Mouse (Mus musculus): ENCODE results near the gene Tgfbr3.

Gene Tgfbr3

DNA sequence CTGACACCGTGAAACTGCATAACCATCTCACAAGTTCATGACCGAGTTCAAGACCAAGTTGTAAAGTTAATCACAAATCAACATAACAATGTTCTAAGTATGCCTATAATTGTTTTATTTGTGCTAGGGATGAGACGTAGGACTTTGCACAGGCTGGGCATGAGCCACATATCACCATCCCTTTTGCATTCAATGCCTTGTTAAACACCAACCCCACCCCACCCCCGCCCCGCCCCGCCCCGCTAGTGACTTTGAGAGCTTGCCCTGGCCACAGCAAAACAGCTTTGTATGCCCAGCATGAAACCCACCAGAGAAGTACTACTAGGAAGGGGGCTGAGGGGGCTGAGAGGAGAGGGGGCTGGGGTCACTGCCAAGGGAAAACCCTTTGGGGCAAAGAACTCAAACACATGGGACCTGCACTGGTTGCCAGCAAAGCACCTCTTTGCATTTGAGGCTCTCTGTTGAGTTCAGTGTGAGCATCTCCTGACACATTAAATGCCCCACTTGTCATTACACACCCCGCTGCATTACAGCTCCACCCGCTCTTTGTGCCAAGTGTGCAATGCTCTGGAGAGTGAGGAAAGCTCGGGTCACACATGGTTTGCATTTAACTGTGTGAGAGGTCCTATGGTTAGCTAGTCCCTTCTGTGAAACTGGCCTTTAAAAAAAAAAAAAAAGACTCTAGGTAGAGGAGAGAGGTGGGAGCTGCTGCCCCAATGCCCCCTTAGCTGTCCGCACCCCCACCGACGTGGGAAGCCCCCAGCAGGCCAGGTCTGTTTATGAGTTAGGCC, 179.1 kb downstream of the Tgfbr3 start:
- DNase-seq (ENCODE audit: low spot score) = no peak

DNA sequence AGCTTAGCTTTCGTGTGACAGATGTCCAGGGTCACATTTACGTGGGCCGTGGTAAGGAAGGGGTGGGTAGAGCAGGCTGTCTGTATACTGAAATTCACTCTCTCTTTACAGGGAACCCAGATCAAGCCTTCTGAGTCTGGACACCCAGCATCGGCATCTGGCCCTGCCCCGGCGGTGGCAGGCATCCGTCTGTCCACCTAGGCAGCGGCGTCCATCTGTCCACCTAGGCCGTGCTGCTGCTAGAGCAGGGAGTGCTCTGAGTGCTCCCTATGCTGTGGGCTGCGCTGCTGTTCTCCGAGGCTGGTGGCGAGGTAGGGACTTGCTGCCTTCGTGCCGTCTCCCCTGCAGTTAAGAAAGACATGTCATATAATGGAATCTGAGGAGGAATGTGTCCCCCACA, 180.0 kb downstream of the Tgfbr3 start:
- DNase-seq (ENCODE audit: low spot score) = no peak

DNA sequence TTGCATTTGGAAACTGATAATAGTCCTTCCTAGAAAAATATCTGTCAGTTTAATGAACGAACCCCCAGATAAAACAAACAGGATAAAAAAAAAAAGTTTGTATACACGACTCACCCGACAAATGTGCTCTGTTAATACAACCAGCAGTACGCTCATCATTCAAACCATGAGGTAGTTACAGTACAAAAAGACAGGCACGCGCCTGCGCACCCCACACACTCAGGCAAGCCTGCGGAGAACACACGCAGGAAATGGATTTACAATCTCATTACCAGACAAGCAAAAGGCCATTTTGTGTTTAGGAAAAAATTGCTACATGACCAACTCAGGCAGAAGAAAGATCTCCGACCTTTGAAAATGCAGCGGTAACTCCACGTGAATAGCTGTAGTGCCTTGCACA, 182.6 kb downstream of the Tgfbr3 start:
- DNase-seq (ENCODE audit: low spot score) = no peak

DNA sequence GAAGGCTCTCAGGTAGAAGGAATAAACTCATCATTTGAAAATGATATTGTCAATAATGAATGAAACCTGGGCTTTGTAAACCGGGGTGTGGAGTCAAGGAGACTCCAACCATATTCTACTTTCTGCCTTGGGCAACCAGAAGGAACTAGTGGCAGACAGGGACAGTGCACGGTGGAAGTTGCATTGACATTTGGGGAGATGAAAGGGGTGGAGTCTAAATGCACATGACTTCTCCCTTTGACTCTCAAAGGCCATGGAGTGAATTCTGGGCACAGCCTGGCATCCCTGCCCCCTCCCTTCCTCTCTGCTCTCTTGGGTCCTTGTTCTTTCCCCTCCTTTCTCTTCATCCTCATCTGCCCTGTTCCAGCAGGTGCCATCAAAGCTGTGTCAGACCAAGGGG, 183.3 kb downstream of the Tgfbr3 start:
- no peak for DNase-seq (ENCODE audit: low spot score)

DNA sequence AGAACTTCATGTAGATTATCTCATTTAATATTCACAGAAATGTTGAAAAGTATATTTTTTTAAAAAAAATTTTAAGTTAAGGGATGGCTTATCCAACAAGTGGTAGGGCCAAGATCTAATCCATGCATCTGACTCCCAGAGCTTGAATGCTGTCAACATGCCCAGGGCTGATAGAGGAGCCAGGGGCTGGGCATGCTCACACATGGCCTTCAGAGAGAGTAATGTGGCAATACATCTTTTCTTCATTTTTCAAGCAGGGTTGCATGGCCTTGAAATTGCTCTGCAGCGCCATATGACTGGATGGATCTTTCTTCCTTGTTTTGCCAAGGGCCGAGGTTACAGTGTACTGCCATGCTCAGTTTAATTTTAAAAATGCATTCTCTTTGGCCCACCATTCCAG, 185.8 kb downstream of the Tgfbr3 start:
- no peak for DNase-seq (ENCODE audit: low spot score)

DNA sequence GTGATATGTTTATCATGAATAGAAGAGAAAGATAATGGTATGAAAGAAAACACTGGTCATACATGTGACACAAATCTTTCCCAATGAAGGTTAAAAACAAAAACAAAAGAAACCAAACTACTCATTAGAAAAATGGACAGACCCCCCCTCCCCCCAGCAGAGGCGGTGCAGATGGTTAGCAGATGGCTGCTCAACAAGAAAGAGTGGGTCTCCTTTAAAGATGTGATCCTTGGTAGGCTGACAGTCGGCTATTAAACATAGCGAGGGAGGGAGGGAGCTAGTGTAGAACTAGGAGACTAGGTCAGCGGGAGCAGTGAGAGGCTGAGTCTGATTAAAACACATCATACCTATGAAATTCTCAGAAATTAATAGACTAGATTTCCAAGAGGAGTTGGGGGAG, 186.5 kb downstream of the Tgfbr3 start:
- no peak for DNase-seq (ENCODE audit: low spot score)

DNA sequence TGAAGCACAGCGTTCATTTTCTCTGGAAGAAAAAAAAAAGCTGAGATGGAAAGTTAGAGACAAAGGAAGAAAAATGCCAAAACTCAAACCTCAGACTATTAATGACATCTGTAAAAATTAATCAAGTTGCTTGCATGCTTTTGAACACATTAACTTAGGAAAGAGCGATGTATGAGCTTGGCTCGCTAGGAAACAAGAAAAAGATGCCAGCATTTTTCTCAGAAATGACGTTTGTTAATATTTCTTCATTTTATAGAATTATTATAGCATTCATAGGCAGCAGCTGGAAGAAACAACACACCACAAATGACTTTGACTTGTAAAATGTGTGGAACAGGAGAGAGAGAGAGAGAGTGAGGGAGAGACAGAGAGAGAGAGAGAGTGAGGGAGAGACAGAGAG, 187.7 kb downstream of the Tgfbr3 start:
- DNase-seq (ENCODE audit: low spot score) = no peak

DNA sequence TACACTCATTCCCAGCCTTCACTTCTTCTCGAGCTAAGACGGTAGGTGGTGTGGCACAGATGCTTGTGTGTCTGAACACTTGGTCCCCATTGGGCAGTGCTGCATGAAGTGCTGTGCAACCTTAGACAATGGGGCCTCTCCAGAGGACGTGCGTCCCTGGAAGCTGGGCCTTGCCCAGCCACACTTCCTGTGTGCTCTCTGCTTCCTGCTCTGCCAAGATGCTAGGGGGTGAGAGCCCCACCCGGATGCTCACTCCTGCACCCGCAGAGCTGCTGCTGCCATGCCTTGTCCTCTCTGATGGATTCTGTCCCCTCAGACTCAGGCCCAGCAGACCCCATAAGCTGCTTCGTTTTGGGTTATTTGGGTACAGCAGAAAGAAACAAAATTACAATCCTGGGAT, 188.3 kb downstream of the Tgfbr3 start:
- no peak for DNase-seq (ENCODE audit: low spot score)

DNA sequence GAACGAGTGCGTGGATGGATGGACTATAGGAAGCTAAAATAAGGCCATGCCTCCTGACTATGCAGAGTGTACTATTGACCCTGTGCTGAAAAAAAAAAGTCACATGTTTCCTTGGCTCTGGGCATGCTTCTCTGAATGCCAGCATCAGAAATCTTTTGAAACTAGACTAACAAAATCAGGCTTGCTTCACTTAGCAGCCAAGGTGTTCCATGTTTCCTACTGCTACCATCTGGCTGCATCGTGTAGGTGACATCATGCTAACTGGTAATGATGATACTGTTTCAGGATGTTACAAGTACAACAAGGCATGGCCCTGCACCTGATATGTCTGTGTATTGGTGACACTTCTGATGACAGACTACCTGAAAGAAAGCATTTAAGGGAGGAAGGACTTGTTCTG, 189.8 kb downstream of the Tgfbr3 start:
- DNase-seq (ENCODE audit: low spot score) = no peak

DNA sequence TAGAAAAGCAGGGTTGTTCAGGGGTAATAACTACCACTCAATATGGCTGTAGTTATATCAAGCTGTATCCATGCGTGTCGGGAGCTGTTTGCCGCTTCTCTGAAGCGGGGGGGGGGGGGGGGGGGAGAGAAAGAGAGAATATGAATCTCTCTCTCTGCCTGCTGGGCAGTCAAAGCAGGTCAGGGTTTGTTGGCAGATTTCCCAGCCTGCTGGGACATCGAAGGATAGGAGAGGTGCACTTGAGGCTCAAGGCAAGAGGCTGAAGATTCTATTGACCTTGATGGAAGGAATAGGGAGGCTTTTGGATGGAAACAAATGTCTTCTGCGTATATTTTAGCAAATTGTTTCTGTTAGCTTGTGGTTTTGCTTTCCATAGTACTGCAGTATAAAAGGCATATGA, 190.4 kb downstream of the Tgfbr3 start:
- DNase-seq (ENCODE audit: low spot score) = no peak

DNA sequence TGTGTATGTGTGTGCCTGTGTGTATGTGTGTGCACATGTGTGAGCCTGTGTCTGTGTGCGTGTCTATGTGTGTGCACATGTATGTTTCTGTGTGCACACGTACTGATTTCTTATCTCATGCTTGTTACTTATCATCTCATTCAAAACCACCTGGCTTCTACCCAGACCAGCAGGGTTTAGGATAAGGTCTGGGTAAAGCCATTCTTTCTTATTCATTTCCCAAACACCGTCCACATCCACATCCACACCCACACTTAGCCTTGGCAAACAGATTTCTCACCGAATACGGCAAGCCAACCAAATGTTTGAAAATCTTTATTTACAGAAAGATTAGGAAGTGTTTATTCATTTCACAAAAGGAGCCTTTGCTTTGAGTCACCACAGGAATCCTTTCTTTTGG, 191.4 kb downstream of the Tgfbr3 start:
- no peak for DNase-seq (ENCODE audit: low spot score)

DNA sequence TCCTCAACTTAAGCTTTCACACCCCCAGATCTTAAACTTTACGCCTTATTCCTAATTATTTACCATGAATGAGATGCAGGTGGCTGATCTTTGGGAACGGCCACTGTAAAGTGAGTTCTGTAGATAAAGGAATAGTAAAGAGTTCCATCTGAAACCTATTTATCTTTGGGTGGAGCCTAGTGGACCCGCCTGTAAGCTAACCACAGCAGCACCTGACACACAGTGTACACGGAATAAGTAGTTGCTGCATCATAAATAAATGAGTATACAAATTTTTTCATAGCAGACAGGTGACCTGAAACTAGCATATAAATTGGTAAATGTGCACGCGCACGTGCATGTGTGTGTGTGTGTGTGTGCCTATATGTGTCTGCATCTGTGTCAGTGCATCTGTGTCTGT, 192.1 kb downstream of the Tgfbr3 start:
- no peak for DNase-seq (ENCODE audit: low spot score)

DNA sequence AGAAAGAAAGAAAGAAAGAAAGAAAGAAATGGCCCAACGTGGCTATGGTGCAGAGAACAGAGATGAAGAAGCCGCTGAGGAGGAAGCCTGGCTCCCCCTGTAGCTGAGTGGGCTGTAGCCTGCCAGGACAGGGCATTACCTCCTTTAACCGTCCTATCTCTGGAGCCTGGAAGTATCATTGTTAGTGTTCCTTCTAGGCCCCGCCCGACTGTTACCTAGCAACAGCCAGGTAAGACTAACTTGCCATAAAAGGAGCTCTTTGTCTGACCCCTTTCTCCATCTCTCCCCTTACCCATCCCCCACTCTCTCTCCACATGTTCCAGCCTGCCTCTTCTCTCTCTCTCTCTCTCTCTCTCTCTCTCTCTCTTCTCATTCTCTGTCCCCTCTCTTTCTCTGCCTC, 195.2 kb downstream of the Tgfbr3 start:
- no peak for DNase-seq (ENCODE audit: low spot score)

DNA sequence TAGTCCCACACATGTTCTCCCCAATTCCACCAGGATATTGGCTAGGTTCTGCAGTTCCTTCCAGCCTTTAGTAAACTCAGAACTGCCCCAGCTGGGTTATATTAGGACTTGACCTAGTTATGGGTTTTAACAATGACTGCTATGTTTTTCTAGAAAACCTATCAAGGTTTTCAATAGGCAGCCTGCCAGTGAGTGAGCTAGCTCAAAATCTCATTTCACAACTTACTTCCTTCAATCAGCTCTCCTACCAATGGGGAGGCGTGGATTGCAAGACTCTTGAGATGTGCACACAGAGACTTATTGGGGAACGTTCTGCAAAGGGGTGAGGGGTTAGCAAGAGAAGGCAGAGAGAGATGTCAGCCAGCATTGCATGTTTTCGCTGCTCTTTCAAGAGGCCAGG, 196.2 kb downstream of the Tgfbr3 start:
- no peak for DNase-seq (ENCODE audit: low spot score)

DNA sequence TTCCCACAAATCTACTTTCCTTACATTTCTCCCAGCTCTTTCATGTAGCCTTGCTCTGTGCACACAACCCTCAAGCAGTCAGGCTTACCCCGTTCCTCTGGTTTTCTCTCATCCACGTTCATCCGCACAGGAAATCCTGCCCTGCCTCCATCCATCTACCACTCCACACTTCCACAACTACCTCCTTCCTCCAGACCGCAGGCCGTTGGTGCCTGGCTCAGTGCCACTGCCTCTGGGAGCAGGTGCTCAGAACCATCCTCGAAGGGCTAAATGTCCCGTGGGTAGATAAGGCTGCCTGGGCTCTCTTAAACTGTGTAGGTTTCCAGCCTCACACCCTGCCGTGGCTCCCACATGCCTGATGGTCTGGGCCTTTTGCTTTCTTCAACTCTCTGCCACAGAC, 197.3 kb downstream of the Tgfbr3 start:
- DNase-seq (ENCODE audit: low spot score) = no peak

DNA sequence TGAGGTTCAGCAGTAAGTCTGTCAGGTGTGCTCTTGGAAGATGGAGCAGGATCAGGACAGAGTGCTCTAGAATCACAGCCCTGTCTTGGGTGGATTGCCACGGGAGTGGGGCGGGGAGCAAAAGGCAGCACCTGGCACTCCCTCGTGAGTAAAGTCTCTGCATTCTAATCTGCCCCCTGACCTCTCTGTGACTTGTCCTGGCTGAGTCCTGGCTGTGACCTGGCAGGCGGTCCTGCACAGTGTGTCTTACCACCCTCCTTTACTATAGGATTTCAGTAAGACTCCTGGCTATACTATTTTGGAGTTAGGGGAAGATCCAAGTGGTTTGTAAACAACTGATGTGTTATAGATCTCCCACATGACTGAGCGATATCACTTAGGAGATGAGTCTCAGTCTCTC, 199.5 kb downstream of the Tgfbr3 start:
- no peak for DNase-seq (ENCODE audit: low spot score)

DNA sequence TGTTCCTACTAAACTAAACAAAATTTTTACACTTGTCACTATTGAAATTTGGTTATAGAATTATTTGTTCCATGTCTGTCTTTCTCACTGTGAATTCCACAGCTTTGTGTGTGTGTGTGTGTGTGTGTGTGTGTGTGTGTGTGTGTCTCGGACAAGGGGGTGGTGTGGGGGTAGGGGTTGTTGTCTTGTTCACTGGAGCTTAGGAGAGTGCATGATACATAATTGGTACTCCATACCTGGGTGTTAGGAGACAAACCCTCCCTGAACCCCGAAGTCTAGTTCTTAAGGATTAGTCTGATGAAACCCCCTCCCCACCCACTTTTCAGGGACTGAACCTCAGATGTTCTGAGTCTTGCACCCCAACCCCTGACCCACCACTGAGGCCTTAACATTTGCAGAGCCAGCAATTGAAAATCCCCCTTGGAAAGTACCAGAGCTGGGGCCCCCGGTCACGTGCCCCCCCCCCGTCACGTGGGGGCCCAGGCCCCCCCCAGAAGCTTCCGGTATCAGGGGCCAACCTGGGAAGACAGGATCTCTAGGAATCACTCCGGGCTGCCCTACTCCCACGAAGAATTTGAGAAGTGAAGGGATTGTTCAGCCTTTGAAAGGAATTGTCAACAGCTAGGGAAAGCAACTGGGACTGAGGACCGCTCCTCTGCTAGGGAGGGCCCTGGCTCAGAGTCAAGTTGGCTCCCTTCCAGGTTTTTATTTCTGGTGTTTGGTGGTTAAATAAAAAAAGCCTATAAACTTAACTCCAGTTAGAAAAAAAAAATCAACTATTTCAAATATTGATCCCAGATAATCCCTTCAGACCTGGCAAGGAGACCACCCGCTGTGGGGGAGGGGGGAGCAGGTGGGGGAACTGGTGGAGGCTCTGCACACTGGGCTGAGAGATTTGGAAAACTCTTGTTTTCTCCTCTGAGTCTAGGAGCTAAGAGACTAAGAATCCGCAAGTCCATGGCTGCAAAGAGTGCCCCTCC, 201.3 kb downstream of the Tgfbr3 start:
- peak; percentile 94 for DNase-seq (ENCODE audit: low spot score)

DNA sequence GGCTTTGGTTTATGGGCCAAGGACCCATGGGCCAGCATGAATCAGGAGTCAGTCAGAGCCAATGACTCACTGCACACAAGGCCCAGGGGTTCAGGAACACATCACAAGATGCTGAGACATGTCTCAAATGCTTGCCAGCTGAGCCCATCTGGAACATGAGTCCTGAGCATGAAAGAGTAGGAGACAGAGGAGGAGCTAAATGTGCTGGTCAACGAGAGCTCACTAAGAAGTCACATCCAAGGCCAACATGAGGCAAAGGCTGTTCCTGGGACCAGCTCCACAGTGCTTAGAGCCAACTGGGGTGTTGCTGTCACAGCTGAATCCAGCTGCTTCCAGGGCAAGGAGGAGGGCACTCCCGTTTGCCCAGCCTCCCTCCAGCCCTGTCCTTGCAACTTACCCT, 202.1 kb downstream of the Tgfbr3 start:
- DNase-seq (ENCODE audit: low spot score) = peak; percentile 50

DNA sequence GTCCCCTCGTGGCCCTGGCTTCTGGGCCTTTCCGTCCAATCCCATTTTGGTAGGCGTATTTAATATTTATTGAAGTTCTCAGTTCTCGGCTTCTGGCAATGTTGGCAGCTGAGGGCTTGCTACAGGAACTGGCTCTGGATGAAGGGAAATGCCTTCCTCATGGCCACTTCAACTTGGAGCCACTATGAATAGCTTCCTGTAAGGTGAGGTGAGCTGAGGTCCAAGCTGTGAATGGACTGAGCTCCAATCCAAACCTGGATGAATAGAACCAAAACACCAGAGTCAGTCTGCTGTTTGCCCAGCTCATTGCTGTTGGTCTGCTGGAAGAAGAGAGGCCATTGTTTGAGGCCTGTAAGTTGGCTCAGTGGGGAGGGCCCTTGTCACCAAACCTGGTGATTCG, 203.3 kb downstream of the Tgfbr3 start:
- DNase-seq (ENCODE audit: low spot score) = no peak

DNA sequence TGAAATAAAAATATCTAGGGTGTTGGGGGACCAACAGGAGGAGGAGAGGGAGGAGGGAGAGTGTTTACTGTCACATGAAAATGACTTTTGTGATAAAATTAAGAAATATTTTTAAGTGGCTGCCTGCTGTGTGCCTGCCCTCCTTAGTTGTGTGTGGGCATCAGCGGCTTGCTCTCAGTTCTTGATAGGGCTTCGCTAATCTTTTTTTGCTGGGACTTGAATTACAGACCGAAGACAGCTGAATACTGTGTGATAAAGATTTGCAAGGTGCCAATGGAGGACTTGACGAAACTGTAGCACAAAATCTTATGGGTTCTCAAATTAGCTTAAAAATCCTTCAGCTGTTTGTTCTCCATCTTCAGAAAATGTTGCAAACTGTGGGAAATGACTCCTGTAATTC, 205.0 kb downstream of the Tgfbr3 start:
- DNase-seq (ENCODE audit: low spot score) = no peak

DNA sequence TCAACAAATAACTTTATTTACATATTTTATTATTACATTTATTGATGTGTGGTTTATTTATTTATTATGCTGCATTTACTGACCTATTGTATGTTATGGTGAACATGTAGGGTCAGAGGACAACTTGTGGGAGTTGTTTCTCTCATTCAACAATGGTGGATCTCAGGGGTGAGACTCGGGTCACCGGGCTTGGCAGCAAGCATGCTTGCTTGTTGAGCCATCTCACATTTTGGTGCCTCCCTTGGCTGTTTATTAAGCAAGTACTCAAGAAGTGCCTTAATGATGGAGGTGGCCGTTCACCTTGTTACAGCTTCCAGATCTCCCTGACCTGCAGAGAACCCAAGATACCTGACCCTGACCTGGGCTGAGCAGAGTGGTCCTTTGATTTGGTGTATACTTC, 207.4 kb downstream of the Tgfbr3 start:
- no peak for DNase-seq (ENCODE audit: low spot score)

DNA sequence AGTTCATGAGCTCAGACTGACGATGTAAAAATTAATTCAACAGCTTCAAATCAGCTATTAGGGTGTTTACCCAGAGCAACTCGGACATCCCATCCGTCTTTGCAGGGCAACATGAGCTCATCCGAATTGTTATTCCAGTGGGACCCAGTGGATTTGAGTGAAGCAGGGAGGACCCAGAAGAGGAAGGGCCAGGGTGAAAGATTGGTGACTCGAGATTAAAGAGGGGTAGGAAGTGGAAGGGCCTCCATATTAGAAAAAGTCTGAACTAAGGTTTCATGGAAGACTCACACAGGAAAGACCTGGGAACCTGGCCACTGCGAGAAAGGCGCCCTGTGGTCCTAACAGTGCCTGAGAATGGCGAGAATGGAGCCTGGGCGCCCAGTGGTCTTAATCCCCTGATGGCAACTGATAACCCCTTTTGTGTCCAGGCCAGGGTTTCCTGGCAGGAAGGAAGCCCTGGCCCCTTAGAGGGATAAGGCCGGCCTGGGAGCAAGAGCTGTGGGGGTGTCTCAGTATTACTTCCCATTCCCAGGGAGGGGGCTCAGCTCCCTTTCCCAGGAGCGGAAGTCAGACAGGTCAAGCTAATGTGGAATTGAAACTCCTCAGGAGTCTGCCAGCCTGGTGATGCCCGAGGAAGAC, 208.3 kb downstream of the Tgfbr3 start:
- no peak for DNase-seq (ENCODE audit: low spot score)

DNA sequence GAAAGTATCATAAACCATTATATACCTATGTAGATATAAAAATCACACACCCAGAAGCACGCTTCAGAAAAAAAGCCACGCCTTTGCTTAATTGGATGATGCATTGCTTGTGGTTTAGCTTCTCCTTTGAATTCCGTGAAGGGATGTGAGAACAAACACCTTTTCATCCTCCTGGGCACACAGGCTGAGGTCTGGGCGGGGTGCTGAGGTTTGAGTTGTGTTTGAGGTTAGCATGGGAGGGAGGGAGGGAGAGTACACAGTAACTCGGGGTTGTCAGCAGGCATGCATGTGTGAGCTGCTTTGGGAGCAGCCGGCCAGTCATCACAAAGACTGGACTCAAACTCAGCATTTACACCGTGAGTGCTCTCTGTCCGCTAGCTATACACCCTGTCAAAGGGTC, 209.5 kb downstream of the Tgfbr3 start:
- no peak for DNase-seq (ENCODE audit: low spot score)

Measured in ovary, postnatal 14 days (tissue).